Mouse (Mus musculus) T-helper 1 cell (primary cell): ENCODE data around the gene Prr15l.

ENCODE experiments used
- in situ Hi-C: fragments of 300-600 bp; cut with MboI, MseI; formaldehyde crosslinking; loops from one replicate; pipeline ENCODE4 v1.15.1; 2025; ENCODE audit warnings: high pct_unique_total_duplicates

The Prr15l gene

GRCm38 (mm10) chr11:96946498-96946897 lies 18.6 kb downstream of the Prr15l start:
- in situ Hi-C loops: no loop called here

DNA sequence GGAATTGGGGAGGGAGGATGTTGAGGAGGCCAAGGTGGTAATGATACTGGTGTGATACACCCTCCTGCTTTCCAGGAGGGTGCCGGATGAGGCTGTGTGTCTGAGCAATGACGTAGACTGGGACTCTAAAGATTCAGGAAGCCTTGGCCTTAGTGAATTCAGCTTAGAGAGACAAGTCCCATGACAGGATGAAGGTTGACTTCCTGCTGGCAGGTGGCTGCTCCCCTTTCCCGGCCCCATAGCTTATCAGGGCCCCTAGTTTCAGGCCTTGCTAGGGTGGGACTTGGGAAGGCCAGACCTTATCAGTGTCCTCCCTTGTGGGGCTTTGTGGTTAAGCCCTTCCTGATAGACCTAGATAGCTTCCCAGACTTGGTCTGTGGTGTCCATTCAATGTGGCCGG lies 19.9 kb downstream of the Prr15l start:
- in situ Hi-C loops: no loop called here

DNA sequence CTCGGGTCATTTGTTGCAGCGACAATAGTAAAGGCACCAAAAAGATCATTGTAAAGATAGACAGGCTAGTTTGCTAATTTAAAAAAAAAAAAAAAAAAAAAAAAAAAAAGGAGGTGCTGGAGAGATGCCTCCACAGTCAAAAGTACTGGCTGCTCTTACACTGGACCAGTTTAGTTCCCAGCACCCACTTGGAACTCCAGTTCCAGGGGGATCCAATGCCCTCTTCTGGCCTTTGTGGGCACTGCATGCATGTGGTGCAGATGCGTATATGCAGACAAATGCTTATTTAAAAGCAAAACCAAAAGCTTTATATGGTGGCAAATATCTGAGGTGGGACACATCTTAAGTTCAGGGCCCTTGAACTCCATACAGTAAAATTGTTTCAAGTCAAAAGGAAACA lies 22.9 kb downstream of the Prr15l start:
- in situ Hi-C loops: no loop called here

DNA sequence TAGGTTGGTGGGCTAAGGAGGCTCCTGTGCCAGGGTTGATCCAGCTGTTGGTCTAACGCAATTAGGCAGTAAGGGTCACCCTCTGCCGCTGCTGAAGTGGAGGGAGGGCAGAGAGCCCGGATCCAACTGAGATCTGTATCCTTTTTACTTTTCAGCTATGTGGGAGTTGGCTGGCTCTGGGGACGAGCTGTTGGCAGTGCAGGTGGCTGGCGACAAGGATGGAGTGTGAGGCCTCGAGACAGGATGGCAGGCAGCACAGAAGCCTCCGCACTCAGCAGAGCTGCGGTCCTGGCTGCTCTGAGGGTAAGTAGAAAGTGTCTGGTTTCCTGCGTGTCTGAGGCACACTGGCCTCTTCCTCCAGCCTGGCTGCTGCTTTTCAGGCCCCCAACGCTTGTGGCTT lies 24.5 kb downstream of the Prr15l start:
- in situ Hi-C loops: no loop called here

GRCm38 (mm10) chr11:96952896-96953295 lies 25.0 kb downstream of the Prr15l start:
- in situ Hi-C loops: no loop called here

GRCm38 (mm10) chr11:96955094-96955493 lies 27.2 kb downstream of the Prr15l start:
- in situ Hi-C loops: no loop called here

GRCm38 (mm10) chr11:96956009-96956724 lies 28.3 kb downstream of the Prr15l start:
- in situ Hi-C loops: no loop called here

- in situ Hi-C loops: no loop called here
Observed at GRCm38 (mm10) chr11:96957061-96957805, 29.3 kb downstream of the Prr15l start.

GRCm38 (mm10) chr11:96963580-96963979 lies 35.7 kb downstream of the Prr15l start:
- in situ Hi-C loops: loop anchor here (5.0 kb wide), 1 partner anchor 91 kb away; no protein-coding TSS in a partner anchor

GRCm38 (mm10) chr11:96966172-96966571 lies 38.3 kb downstream of the Prr15l start:
- in situ Hi-C loops: no loop called here

- in situ Hi-C loops: no loop called here
Observed at GRCm38 (mm10) chr11:96966914-96967543, 39.1 kb downstream of the Prr15l start.

DNA sequence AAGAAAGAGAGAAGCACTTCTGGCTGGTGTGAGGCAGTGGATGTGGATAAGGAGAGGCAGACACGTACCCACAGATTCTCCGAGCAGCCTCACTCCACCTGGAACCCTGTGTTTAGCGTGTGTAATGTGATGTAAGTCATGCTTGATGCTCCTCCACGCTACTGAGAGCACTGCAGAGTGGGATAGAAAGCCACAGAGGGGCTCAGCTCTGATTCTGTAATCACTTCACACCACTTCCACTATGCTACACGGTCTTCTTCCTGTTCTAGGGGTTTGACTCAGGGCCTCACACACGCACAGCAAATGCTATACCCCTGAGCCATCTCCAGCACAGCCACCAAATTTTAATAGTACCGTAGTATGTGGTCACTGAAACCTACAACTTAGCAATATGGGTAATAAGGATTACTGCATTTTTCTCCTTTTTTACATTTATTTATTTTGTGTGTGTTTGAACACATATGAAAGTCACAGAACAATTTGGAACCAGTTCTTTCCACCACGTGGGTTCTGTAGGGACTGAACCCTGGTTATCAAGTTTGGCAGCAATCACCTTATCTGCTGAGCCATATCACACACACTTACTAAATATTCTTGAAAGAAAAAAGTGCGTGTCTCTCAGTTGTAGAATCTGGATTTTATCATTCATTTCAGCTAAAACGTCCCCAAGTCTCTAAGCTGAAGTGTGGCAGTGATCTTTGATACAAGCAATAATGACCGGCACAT lies 39.8 kb downstream of the Prr15l start:
- in situ Hi-C loops: no loop called here

- in situ Hi-C loops: no loop called here
Observed at GRCm38 (mm10) chr11:96968476-96968875, 40.6 kb downstream of the Prr15l start.

DNA sequence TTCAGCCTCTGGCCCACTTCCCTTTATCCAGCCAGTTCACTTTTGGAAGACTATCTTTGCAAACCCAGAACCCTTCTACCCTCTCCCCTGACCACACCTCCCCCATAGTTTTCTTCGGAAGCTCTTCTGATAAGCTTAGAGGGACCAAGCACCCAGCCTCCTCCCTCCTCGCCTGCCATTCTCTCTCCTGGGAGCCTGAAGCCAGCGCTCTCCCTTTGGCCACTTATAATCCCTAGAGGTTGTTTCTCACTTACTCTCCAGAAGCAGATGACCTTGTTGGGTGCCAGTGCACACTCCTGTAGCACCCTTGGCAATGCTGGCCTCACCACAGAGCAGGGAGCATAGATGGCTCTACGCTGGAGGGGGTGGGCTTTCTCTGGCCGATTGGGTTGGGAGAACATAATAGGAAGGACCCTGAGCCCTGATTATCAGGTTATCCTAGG lies 41.4 kb downstream of the Prr15l start:
- in situ Hi-C loops: no loop called here

DNA sequence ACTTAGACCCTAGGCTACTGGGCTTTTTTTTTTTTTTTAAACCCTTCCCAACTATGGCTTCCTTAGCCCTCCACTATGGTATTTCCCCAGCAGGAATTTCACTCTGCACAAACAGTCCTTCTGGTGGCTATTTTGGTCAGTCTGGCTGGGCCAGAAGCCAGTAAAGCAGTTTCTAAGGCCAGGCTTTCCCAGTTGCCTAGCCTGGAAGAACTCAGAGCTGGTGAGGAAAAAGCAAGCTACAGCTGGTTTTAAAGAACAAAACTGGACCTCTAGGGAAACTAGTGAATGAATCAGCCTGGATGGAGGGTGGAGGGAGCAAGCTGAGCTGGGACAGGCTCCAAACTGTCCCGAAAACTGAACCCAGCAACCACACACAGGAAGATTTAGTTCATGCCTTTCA lies 41.8 kb downstream of the Prr15l start:
- in situ Hi-C loops: no loop called here

- in situ Hi-C loops: no loop called here
Observed at GRCm38 (mm10) chr11:96970341-96970740, 42.4 kb downstream of the Prr15l start.

DNA sequence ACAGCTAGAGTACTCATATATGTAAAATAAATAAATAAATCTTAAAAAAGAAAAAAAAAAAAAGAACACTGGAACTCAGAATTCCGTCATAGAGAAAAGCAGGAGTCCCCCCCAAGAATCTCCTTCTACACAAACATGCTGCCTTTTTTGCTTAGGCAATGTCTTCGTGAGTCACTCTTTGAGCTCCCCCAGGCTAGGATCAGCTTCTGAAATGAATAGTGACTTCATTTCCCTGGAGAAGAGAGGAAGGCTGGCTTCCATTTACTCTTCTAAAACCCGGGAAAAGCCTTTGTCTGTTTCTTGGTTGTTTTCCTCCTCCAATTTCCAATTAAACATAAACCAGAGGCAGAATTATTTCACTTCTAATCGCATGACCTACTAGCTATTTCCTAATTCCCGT lies 45.0 kb downstream of the Prr15l start:
- in situ Hi-C loops: no loop called here

- in situ Hi-C loops: no loop called here
Observed at GRCm38 (mm10) chr11:96973426-96973964, 45.6 kb downstream of the Prr15l start.

DNA sequence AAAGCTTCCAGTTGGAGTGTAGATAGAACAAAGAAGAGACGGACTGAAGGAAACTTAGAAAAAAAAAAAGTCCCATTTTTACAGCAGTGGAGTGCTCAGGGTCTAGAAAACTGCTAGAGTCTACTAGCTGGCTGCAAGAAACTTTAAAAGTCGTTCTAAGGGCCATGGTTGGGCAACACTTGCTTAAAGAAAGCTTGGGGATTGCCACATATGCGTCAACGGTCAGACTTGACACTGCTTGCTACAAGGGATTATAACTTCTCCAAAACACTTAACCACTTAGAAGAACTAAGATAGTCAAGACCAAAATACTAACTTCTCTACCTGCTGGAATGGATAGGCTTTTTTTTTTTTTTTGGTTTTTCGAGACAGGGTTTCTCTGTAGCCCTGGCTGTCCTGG lies 46.9 kb downstream of the Prr15l start:
- in situ Hi-C loops: no loop called here

DNA sequence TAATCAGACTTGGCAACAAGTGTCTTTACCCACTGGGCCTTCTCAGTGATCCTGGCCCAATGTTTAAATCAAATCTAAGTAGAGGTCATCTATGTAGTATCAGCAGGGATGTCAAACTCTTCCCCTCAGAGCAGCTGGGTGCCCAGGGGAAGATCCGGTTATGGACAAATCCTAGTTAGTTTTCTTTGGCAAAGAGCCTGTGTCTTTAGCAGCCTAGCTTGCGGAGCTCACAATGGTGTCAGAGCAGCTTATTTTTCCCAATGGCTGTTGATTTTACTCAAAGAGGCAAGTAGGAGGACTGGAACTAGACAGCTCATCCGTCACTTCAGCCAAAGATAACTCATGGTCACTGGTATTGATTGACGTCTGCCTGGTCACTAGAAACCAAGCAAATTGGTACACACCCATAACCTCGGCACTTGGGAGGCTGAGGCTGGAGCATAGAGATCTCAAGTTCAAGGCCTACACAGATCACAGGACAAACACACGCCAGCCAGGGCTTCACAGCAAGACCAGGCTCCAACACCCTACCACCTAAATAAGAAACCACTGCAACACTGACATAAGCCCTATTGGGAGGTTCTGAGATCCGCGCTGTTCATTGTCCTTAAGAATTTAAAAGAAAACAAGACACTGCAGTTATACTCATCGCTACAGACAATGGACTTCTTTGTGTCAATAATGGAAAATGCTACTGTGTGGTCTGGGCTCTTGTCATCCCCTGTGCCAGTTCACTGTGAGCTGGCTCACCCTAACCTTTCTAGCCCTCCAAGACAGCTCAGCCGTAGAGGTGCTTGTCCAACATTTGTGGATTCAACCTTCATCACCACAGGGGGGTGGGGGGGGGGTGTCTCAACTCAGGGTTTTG lies 47.8 kb downstream of the Prr15l start:
- in situ Hi-C loops: no loop called here

GRCm38 (mm10) chr11:96976379-96976687 lies 48.4 kb downstream of the Prr15l start:
- in situ Hi-C loops: no loop called here
